Mouse (Mus musculus) small intestine, adult 2 months (tissue): ENCODE results near the gene Axin1.

Source experiments
- CTCF ChIP-seq: fragments of 200-500 bp; IDR thresholded peaks from 2 replicates; pipeline ENCODE4 v1.5.1; 2012; ENCODE audit warnings: low read depth, mild to moderate bottlenecking, control low read depth, inconsistent platforms, low read length, moderate library complexity, mixed read lengths; ENCODE audit not compliant: insufficient replicate concordance, insufficient read length; ENCODE audit errors: extremely low read depth
- POLR2A ChIP-seq: fragments of 200-500 bp; IDR thresholded peaks from 2 replicates; pipeline ENCODE4 v1.6.1; 2012; ENCODE audit warnings: low read depth, mild to moderate bottlenecking, control low read depth, inconsistent platforms, low read length, moderate library complexity

DNA sequence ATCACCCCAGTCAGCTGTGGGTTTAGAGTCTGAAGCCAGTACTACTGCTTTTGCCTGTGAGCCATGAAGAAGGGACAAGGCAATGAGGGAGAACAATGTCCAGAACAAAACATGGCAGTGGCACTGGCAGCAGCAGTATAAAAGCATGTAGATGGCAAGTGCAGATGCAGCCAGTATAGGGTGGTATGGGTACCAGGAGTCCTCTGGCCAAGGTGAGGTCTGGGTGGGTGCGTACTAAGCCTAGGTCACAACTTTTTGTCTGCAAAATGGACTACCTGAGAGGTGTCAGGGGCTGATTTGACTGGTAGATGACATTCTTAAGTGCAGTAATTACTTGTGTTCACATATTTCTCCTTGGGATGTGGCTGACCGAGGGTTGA, 747 bp upstream of the Axin1 start:
- TF ChIP-seq CTCF (no peak), POLR2A (no peak)
